Mouse (Mus musculus) MEL (cell line): Measurements from ENCODE around the gene Klc1.

Source experiments
- CTCF ChIP-seq, 3 experiments: IDR thresholded peaks in 2 of 3; conservative IDR thresholded peaks in 1 of 3; 2 replicates each; pipeline ENCODE4 v1.5.1; 2011 to 2012; ENCODE audit warnings: low read length in 3 of 3, low read depth in 2 of 3, mild to moderate bottlenecking in 2 of 3, improper control_type of control experiment in 1 of 3, inconsistent platforms in 1 of 3, mixed read lengths in 1 of 3, moderate library complexity in 1 of 3; ENCODE audit not compliant: control insufficient read depth in 1 of 3, insufficient read depth in 1 of 3, poor library complexity in 1 of 3, severe bottlenecking in 1 of 3
- EP300 ChIP-seq, 2 experiments: IDR thresholded peaks; 2 replicates each; pipeline ENCODE4 v1.6.1; 2011; ENCODE audit warnings: improper control_type of control experiment in 2 of 2, low read length in 2 of 2, low read depth in 1 of 2, mild to moderate bottlenecking in 1 of 2
- ETS1 ChIP-seq: IDR thresholded peaks from 2 replicates; pipeline ENCODE4 v1.6.1; 2012; ENCODE audit warnings: low read depth, mild to moderate bottlenecking, inconsistent platforms, low read length, improper control_type of control experiment, moderate library complexity
- TCF12 ChIP-seq: IDR thresholded peaks from 2 replicates; pipeline ENCODE4 v1.6.1; 2014; ENCODE audit warnings: low read depth, mild to moderate bottlenecking, inconsistent platforms, low read length, improper control_type of control experiment, moderate library complexity
- ZMIZ1 ChIP-seq: IDR thresholded peaks from 2 replicates; pipeline ENCODE4 v1.6.1; 2012; ENCODE audit warnings: low read depth, mild to moderate bottlenecking, inconsistent platforms, low read length, improper control_type of control experiment, moderate library complexity

DNA sequence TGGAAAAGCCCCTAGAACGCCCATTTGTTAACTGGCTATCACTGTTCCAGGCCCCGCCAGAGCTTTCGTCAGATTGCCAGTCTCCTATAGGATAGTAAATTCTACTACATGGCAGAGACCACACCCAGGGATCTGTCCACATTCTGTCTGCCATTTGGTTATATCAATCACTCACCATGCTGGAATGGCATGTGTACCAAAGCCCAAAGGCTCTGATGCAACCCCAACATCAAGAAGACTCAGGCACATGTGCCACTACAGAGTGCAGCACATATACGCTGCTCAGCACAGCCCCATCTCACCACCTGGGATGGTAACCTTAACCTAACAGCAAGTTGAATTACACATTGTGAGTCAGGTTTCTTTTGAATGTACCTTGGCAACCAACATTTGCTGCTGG is 87.3 kb downstream of the Klc1 start:
- TF ChIP-seq ETS1, result no peak
- no peak for TF ChIP-seq TCF12
- TF ChIP-seq CTCF (IDR thresholded peaks at IDR 0.05 in 2 of 3, conservative IDR thresholded peaks at IDR 0.05 in 1 of 3; ENCODE audit: control insufficient read depth in 1 of 3, insufficient read depth in 1 of 3, low read depth in 2 of 3, low read length in 3 of 3, poor library complexity in 1 of 3, severe bottlenecking in 1 of 3), result no peak
- TF ChIP-seq EP300 (IDR thresholded peaks at IDR 0.05; ENCODE audit: low read depth in 1 of 2, low read length in 2 of 2), result no peak
- TF ChIP-seq ZMIZ1, result no peak
